Mouse (Mus musculus): ENCODE data around the gene Rora. TPM values are rescaled to one million over a fixed set of nuclear protein-coding genes. Genes with fewer than 3 reads are reported as not detected.

Gene Rora
- polyA plus RNA-seq, 1 experiment from 2014 or later = 23.2 TPM

DNA sequence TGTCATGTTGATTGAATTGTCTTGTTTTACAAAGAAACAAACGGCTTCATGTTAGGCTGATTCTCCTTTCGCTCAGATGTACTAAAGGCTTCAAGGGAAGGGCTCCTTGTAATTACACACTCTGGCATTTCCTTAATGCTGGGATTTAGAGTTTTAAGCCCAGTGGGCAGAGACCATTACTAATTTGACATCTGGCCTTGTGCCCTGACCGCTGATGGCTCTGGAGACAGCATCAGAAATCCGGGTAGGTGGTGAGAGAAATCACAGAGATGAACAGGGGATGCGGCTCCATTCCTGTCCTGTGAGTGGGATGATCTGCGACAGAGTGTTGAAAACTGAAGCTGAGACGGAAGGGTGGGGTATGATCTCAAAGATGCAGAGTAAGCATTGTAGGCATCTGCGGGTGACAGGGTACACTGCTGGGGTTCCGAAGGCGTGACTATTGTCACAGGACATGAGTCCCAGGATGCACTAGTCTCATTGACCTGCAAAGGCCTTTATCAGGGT is 259.7 kb downstream of the Rora start:
- no peaks in the 10 kb centered on the region for H3K36me3 ChIP-seq (ENCODE audit: control insufficient read depth, insufficient read depth, low read length)
- no peaks in the 10 kb centered on the region for H3K9me3 ChIP-seq (ENCODE audit: control insufficient read depth, low read length)
- H3K9ac ChIP-seq (replicated peaks; ENCODE audit: low read depth, low read length) = no peak overlapping the region
- no peak overlapping the region for H3K4me3 ChIP-seq (ENCODE audit: low read depth, low read length)
- H3K27me3 ChIP-seq (ENCODE audit: control insufficient read depth, insufficient read depth, low read length) = no peaks in the 10 kb centered on the region
- no peak overlapping the region for H3K27ac ChIP-seq (ENCODE audit: low read depth, low read length)
- H3K4me2 ChIP-seq (ENCODE audit: low read depth, low read length) = no peak overlapping the region
- no peak for ATAC-seq (ENCODE audit: low read depth)
- WGBS = 69% methylated on average over 10 of the region's 10 CpGs
- H3K4me1 ChIP-seq (ENCODE audit: control insufficient read depth, insufficient read depth, low read length) = 0 out of 2 replicates have a peak, but pooled peaks cover 3% of the 10 kb centered on the region

DNA sequence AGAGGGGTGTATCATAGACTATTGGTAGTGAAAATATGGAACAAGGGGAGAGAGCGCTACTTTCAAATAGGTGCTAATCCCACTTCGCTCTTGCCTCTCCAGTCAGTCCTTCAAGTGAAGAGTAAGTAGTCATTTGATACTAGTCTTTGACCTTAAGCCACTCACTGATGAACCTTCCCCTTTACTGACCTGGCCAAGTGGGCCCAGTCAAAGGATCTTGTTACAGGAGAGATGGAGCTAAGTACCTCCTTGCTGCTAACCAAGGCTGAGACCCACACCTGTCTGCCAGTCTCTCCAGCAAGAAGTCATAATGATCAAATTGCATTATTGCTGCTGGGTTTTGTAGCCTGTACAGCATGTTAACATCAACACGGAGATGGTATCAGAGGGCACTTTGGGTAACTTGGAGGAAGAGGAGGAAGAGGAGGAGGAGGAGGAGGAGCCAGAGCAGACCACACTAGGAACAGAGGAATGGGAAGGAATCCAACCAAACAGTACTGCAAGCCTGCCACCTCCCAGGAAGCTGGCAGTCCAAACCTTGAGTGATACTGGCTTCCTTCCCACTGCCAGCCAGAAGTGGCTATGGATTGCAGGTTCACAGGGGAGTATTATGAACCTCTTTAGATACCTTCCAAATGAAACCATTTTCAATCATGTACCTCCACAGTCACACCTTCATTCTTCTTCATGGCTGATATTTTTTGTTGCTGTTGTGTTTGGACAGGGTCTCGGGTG is 261.1 kb downstream of the Rora start:
- no peak for ATAC-seq (ENCODE audit: low read depth)
- no peak overlapping the region for H3K27ac ChIP-seq (ENCODE audit: low read depth, low read length)
- no peak overlapping the region for H3K9ac ChIP-seq (replicated peaks; ENCODE audit: low read depth, low read length)
- no peak overlapping the region for H3K4me2 ChIP-seq (ENCODE audit: low read depth, low read length)
- H3K27me3 ChIP-seq (ENCODE audit: control insufficient read depth, insufficient read depth, low read length) = no peaks in the 10 kb centered on the region
- H3K36me3 ChIP-seq (ENCODE audit: control insufficient read depth, insufficient read depth, low read length) = no peaks in the 10 kb centered on the region
- H3K9me3 ChIP-seq (ENCODE audit: control insufficient read depth, low read length) = no peaks in the 10 kb centered on the region
- H3K4me3 ChIP-seq (ENCODE audit: low read depth, low read length) = no peak overlapping the region
- H3K4me1 ChIP-seq (ENCODE audit: control insufficient read depth, insufficient read depth, low read length) = 0 out of 2 replicates have a peak, but pooled peaks cover 3% of the 10 kb centered on the region
- WGBS = 98% methylated on average over 4 of the region's 4 CpGs

DNA sequence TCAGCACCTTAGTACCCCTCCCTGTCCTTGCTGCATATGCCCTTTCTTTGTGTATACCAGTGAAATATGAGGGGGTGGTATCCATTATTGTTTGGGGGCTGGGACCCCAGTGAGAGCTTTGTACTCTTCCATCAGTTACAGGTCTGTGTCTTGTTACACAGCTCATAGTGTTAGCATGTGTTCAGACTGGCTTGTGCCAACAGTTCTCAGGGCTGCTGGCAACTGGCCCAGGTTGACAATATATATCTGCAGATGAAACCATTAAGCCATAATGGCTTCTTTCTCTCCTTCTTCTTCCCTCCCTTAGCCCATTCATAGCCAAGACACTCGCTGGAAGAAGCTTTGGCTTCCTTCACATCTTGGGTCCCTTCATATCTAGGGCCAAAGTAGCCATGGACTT is 263.2 kb downstream of the Rora start:
- no peak overlapping the region for H3K27ac ChIP-seq (ENCODE audit: low read depth, low read length)
- no peaks in the 10 kb centered on the region for H3K36me3 ChIP-seq (ENCODE audit: control insufficient read depth, insufficient read depth, low read length)
- no peak overlapping the region for H3K4me2 ChIP-seq (ENCODE audit: low read depth, low read length)
- no peaks in the 10 kb centered on the region for H3K27me3 ChIP-seq (ENCODE audit: control insufficient read depth, insufficient read depth, low read length)
- 0 out of 2 replicates have a peak, but pooled peaks cover 3% of the 10 kb centered on the region for H3K4me1 ChIP-seq (ENCODE audit: control insufficient read depth, insufficient read depth, low read length)
- 64% methylated on average over 1 of the region's 1 CpGs for WGBS
- H3K9me3 ChIP-seq (ENCODE audit: control insufficient read depth, low read length) = no peaks in the 10 kb centered on the region
- ATAC-seq (ENCODE audit: low read depth) = no peak; the same call in 1 of the 2 replicates
- no peak overlapping the region for H3K9ac ChIP-seq (replicated peaks; ENCODE audit: low read depth, low read length)
- H3K4me3 ChIP-seq (ENCODE audit: low read depth, low read length) = no peak overlapping the region

DNA sequence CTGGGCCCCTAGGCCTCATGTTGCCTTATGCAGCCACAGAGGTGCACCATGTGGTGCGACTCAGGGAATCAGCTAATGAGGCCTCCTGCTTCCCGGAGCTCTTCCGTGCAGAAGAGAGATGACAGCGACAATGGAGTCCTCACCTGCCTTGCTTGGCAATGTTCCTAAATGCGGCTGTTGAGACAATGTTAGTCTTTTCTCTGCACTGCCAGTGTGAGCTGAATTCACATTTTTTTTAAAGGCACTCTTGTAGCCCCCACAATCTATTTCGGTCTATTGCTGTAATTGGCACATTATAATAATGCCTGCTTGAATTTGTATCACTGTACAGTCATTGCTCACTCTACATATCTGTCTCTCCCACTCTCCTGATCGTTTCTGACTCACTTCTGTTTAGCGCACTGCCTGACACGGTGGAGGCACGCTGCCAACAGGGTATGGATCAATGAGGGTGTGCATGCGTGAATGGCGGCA is 269.6 kb downstream of the Rora start:
- Histone ChIP-seq H3K9ac (replicated peaks; ENCODE audit: low read depth, low read length) (no peak overlapping the region), H3K27me3 (ENCODE audit: control insufficient read depth, insufficient read depth, low read length) (no peaks in the 10 kb centered on the region), H3K4me2 (ENCODE audit: low read depth, low read length) (no peak overlapping the region), H3K4me3 (ENCODE audit: low read depth, low read length) (no peak overlapping the region), H3K27ac (ENCODE audit: low read depth, low read length) (no peak overlapping the region), H3K4me1 (ENCODE audit: control insufficient read depth, insufficient read depth, low read length) (no peaks in the 10 kb centered on the region), H3K9me3 (ENCODE audit: control insufficient read depth, low read length) (no peaks in the 10 kb centered on the region), H3K36me3 (ENCODE audit: control insufficient read depth, insufficient read depth, low read length) (no peaks in the 10 kb centered on the region)
- ATAC-seq (ENCODE audit: low read depth) = no peak
- 63% methylated on average over 12 of the region's 12 CpGs for WGBS

DNA sequence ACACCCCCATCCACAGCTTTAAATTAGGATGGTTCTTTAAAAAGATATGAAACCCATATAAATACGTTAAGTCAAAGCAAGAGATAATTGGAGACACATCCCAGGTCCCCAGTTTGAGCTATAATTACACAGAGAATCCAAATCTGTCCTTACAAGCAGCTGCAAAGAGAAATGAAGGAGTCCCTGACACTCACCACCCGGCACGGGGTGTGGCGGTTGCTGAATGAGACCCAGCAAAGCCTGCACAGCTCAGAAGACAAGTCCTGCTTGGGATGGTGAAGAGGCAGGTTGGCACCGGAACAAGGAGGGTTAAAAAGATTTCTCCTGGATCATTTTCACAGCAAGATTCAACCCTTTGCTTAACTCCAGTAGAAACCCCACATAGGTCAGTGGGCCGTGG is 272.8 kb downstream of the Rora start:
- H3K27me3 ChIP-seq (ENCODE audit: control insufficient read depth, insufficient read depth, low read length) = no peaks in the 10 kb centered on the region
- H3K4me3 ChIP-seq (ENCODE audit: low read depth, low read length) = no peak overlapping the region
- no peak overlapping the region for H3K4me2 ChIP-seq (ENCODE audit: low read depth, low read length)
- WGBS = 93% methylated on average over 6 of the region's 6 CpGs
- no peak overlapping the region for H3K9ac ChIP-seq (replicated peaks; ENCODE audit: low read depth, low read length)
- H3K9me3 ChIP-seq (ENCODE audit: control insufficient read depth, low read length) = no peaks in the 10 kb centered on the region
- ATAC-seq (ENCODE audit: low read depth) = no peak
- no peak overlapping the region for H3K27ac ChIP-seq (ENCODE audit: low read depth, low read length)
- 0 out of 2 replicates have a peak, but pooled peaks cover 8% of the 10 kb centered on the region for H3K4me1 ChIP-seq (ENCODE audit: control insufficient read depth, insufficient read depth, low read length)
- H3K36me3 ChIP-seq (ENCODE audit: control insufficient read depth, insufficient read depth, low read length) = no peaks in the 10 kb centered on the region

DNA sequence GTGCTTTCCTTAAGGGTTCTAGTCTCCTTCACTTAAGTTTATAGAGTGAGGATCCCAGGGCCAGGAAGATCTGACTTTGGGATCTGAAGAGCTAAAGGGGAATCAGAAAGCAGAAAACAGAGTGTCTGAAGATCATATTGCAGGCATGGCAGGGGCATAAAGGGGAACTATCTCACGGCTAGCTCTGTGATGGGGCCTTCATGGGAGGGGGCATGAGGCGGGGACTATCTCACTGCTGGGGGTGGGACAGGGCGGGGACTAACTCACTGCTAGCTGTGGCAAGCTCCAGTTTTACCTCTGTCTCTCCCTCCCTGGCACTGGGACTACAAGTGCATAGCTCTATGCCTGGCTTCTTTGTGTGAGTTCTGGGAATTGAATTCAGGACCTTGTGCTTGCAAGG is 279.6 kb downstream of the Rora start:
- Histone ChIP-seq H3K9me3 (ENCODE audit: control insufficient read depth, low read length) (no peaks in the 10 kb centered on the region), H3K9ac (replicated peaks; ENCODE audit: low read depth, low read length) (no peak overlapping the region), H3K4me3 (ENCODE audit: low read depth, low read length) (no peak overlapping the region), H3K4me1 (ENCODE audit: control insufficient read depth, insufficient read depth, low read length) (0 out of 2 replicates have a peak, but pooled peaks cover 8% of the 10 kb centered on the region), H3K4me2 (ENCODE audit: low read depth, low read length) (no peak overlapping the region), H3K27ac (ENCODE audit: low read depth, low read length) (no peak overlapping the region), H3K27me3 (ENCODE audit: control insufficient read depth, insufficient read depth, low read length) (no peaks in the 10 kb centered on the region), H3K36me3 (ENCODE audit: control insufficient read depth, insufficient read depth, low read length) (no peaks in the 10 kb centered on the region)
- ATAC-seq (ENCODE audit: low read depth) = no peak
- 62% methylated on average over 3 of the region's 3 CpGs for WGBS

DNA sequence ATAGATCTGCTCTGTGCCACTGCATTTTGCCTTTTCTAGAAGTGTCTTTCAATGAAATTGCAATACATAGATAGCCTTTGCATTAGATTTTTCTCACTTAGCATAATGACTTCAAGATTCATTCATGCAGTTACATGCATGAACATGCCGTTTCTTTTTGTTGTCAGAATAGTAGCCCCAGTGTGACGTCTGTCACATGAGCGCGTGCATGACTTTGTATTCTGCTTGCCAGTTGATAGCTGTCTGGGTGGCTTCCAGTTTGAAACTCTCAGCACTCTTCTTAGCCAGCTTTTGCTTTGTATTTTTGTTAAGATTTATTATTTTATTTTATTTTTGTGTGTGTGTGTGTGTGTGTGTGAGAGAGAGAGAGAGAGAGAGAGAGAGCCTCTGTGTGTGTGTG is 280.7 kb downstream of the Rora start:
- 68% methylated on average over 4 of the region's 4 CpGs for WGBS
- Histone ChIP-seq H3K9ac (replicated peaks; ENCODE audit: low read depth, low read length) (no peak overlapping the region), H3K9me3 (ENCODE audit: control insufficient read depth, low read length) (no peaks in the 10 kb centered on the region), H3K4me3 (ENCODE audit: low read depth, low read length) (no peak overlapping the region), H3K4me1 (ENCODE audit: control insufficient read depth, insufficient read depth, low read length) (0 out of 2 replicates have a peak, but pooled peaks cover 8% of the 10 kb centered on the region), H3K27me3 (ENCODE audit: control insufficient read depth, insufficient read depth, low read length) (no peaks in the 10 kb centered on the region), H3K4me2 (ENCODE audit: low read depth, low read length) (no peak overlapping the region), H3K36me3 (ENCODE audit: control insufficient read depth, insufficient read depth, low read length) (no peaks in the 10 kb centered on the region), H3K27ac (ENCODE audit: low read depth, low read length) (no peak overlapping the region)
- no peak for ATAC-seq (ENCODE audit: low read depth)

DNA sequence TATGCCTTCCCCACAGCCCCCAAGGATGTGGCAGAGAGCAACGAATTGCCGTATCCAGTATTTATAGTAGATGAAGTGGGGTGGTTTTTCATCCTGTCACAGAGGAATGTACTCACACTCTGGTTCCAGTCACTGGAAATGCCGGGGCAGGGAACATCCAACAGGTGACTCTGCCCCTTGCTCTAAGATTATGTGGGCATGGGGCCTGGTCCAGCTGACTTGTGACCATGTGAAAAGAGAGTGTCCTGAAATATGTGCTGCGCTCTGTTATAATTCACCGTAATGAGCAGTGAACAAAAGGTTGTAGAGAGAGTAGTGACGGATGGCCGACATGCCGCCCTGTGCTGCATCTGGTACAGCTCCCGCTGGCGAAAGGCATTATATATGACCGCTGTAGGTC is 282.0 kb downstream of the Rora start:
- Histone ChIP-seq H3K9ac (replicated peaks; ENCODE audit: low read depth, low read length) (no peak overlapping the region), H3K27me3 (ENCODE audit: control insufficient read depth, insufficient read depth, low read length) (no peaks in the 10 kb centered on the region), H3K36me3 (ENCODE audit: control insufficient read depth, insufficient read depth, low read length) (no peaks in the 10 kb centered on the region), H3K4me1 (ENCODE audit: control insufficient read depth, insufficient read depth, low read length) (no peaks in the 10 kb centered on the region), H3K9me3 (ENCODE audit: control insufficient read depth, low read length) (no peaks in the 10 kb centered on the region), H3K4me2 (ENCODE audit: low read depth, low read length) (no peak overlapping the region), H3K4me3 (ENCODE audit: low read depth, low read length) (no peak overlapping the region), H3K27ac (ENCODE audit: low read depth, low read length) (no peak overlapping the region)
- ATAC-seq (ENCODE audit: low read depth) = no peak
- 34% methylated on average over 11 of the region's 11 CpGs for WGBS

DNA sequence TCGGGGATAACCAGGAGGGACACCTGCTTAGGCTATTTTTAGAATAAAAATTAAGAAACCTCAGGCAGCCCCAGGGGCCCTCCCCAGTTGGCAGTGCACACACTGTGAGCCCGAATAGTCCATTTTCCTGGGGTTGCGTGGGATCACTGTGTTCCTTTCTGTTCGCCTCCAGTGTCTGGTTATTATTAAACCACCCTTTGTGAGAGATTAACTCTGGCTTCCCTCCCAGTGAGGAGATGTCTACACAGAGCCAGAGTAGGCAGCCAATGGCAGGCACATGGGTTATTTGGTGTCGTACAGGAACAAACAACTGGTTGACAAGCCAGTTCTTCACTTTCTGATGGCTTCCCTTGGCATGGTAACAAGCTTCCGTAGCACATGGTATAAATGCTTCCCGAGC is 287.5 kb downstream of the Rora start:
- H3K27me3 ChIP-seq (ENCODE audit: control insufficient read depth, insufficient read depth, low read length) = no peaks in the 10 kb centered on the region
- ATAC-seq (ENCODE audit: low read depth) = no peak

More for the DNA sequence above, 287.5 kb downstream of the Rora start:
- no peaks in the 10 kb centered on the region for H3K4me1 ChIP-seq (ENCODE audit: control insufficient read depth, insufficient read depth, low read length)
- WGBS = 67% methylated on average over 7 of the region's 7 CpGs
- no peak overlapping the region for H3K4me2 ChIP-seq (ENCODE audit: low read depth, low read length)
- no peak overlapping the region for H3K9ac ChIP-seq (replicated peaks; ENCODE audit: low read depth, low read length)
- H3K4me3 ChIP-seq (ENCODE audit: low read depth, low read length) = no peak overlapping the region
- no peaks in the 10 kb centered on the region for H3K9me3 ChIP-seq (ENCODE audit: control insufficient read depth, low read length)
- no peak overlapping the region for H3K27ac ChIP-seq (ENCODE audit: low read depth, low read length)
- no peaks in the 10 kb centered on the region for H3K36me3 ChIP-seq (ENCODE audit: control insufficient read depth, insufficient read depth, low read length)

Measured in neural tube, embryonic 14.5 days (tissue).